Mouse (Mus musculus) heart, embryonic 16.5 days (tissue): Measurements from ENCODE around the gene Sft2d2. TPM values are rescaled to one million over a fixed set of nuclear protein-coding genes. Genes with fewer than 3 reads are reported as not detected.

ENCODE experiments used
- ATAC-seq: fragments of 200-750 bp; cut with Nextera tagmentation; replicated peaks from 2 replicates; pipeline ENCODE4 v1.8.0; 2017; ENCODE audit warnings: moderate number of reproducible peaks; ENCODE audit not compliant: insufficient read depth, low FRiP score; ENCODE audit errors: extremely low read depth
- H3K27ac ChIP-seq: fragments of 300-500 bp; sonication (generic); 2 replicates; pipeline ENCODE4 v1.5.1; 2014; ENCODE audit warnings: mild to moderate bottlenecking, low read length, control low read depth, moderate library complexity
- H3K27me3 ChIP-seq: fragments of 300-500 bp; sonication (generic); 2 replicates; pipeline ENCODE4 v1.6.1; 2014; ENCODE audit warnings: low read length, mixed read lengths; ENCODE audit not compliant: control insufficient read depth, insufficient read depth
- H3K36me3 ChIP-seq: fragments of 300-500 bp; sonication (generic); 2 replicates; pipeline ENCODE4 v1.6.1; 2014; ENCODE audit not compliant: control insufficient read depth, insufficient read depth
- H3K4me1 ChIP-seq: fragments of 300-500 bp; sonication (generic); 2 replicates; pipeline ENCODE4 v1.6.1; 2014; ENCODE audit warnings: low read length, mixed read lengths; ENCODE audit not compliant: control insufficient read depth, insufficient read depth
- H3K4me2 ChIP-seq: fragments of 300-500 bp; sonication (generic); 2 replicates; pipeline ENCODE4 v1.6.1; 2014; ENCODE audit warnings: low read depth, mild to moderate bottlenecking, control low read depth, low read length
- H3K4me3 ChIP-seq: fragments of 300-500 bp; sonication (generic); 2 replicates; pipeline ENCODE4 v1.5.1; 2014; ENCODE audit warnings: mild to moderate bottlenecking, control low read depth, low read length
- H3K9ac ChIP-seq: fragments of 300-500 bp; sonication (generic); 2 replicates; pipeline ENCODE4 v1.6.1; 2014; ENCODE audit warnings: low read length, control low read depth
- H3K9me3 ChIP-seq: fragments of 300-500 bp; sonication (generic); replicated peaks from 2 replicates; pipeline ENCODE4 v1.6.1; 2016; ENCODE audit warnings: low read length; ENCODE audit not compliant: control insufficient read depth
- WGBS: fragments of 180-500 bp; shearing (Covaris S2); extraction: QIAGEN DNeasy Blood & Tissue Kit; methylation state at CpG from one replicate; pipeline ENCODE4 v1.1.7; 2014; 5-methylcytosine and 5-hydroxymethylcytosine counted together
- polyA plus RNA-seq: library from polyadenylated mRNA; unstranded; fragments of >200 nt; fragmentation: Nextera tagmentation; extraction: Ambion mirVana; gene quantifications from 2 replicates; pipeline ENCODE4 v1.2.1, GENCODE M21; 2015

Sft2d2 gene
- 19.2 and 19.6 TPM in 2 replicates for polyA plus RNA-seq

GRCm38 (mm10) chr1:165193880-165194661, at the start of gene Sft2d2:
TSS of gene Sft2d2 (minus strand) at chr1:165194438.
- H3K4me2 ChIP-seq, result peak within 1 kb of the TSS; percentile 83
- peak within 1 kb of the TSS; percentile 93 for H3K27ac ChIP-seq
- H3K27me3 ChIP-seq, result no peaks in the 10 kb centered on the region
- no peaks in the 10 kb centered on the region for H3K36me3 ChIP-seq
- H3K4me1 ChIP-seq, result peaks cover 25% of the 10 kb centered on the region
- H3K9me3 ChIP-seq, result no peaks in the 10 kb centered on the region
- under 1% methylated on average over 69 of the region's 69 CpGs for WGBS
- peak within 1 kb of the TSS; percentile 90 for H3K4me3 ChIP-seq
- H3K9ac ChIP-seq, result peak within 1 kb of the TSS; percentile 79
- ATAC-seq, result peak; percentile 91

DNA sequence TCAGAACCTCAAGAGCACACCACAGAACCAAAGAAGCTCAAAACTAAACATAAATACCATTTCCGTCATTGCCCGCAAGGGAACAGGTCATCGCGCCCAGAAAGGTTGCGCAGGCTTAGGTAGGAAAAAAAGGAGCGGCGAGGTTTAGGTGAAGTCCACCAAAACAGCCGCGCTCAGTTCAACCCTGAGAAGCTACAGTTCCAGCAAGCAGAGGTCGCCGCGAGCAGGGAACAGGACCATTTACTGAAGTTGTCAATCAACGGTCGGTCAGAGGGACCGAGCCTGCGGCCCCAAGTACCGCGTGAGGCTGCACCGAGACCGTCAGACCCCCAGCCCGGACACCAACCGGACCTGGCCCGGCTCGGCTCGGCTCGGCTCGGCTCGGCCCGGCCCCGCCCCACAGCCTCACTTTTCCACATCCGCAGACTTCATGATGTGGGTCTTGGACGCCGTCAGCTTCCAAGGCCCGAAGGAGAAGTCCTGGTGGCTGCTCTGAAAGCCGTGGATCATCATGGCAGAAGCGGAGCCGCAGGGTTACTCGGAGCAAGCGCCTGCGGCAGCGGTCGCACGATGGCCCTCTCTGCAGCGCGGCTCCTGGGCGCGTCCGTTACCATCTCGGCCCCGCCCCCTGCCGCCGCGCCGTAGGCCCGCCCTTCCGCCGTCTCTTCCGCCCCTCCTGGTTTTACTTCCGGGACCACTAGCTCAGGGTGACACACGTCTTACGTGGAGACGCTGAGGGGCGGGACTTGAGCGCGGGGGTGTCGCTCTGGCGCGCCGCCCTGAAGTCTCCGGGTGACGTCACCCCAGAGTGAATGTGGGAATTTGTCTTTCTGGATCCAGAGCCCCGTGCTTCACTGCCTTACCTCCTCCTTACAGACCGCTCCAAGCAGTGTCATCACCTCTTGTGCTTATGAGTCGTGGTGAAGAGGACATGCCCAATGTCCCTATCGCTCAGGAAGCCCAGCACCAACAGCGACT, 42.4 kb upstream of the Sft2d2 start, which contains the start of gene Tiprl:
Gene Tiprl, minus strand, starts transcription at position 676 of the 978 bp plus-strand sequence.
- H3K4me2 ChIP-seq, result peak within 1 kb of the TSS; percentile 82
- H3K4me3 ChIP-seq, result peak within 1 kb of the TSS; percentile 98
- peak within 1 kb of the TSS; percentile 99 for H3K27ac ChIP-seq
- no peaks in the 10 kb centered on the region for H3K9me3 ChIP-seq
- no peaks in the 10 kb centered on the region for H3K27me3 ChIP-seq
- WGBS, result under 1% methylated on average over 76 of the region's 76 CpGs
- peak; percentile 99 for ATAC-seq
- H3K9ac ChIP-seq, result peak within 1 kb of the TSS; percentile 97
- H3K36me3 ChIP-seq, result no peaks in the 10 kb centered on the region
- peaks cover 22% of the 10 kb centered on the region for H3K4me1 ChIP-seq

GRCm38 (mm10) chr1:165235846-165236245, 41.6 kb upstream of the Sft2d2 start:
- WGBS, result 13% methylated on average over 10 of the region's 10 CpGs
- H3K27me3 ChIP-seq, result no peaks in the 10 kb centered on the region
- peak overlapping the region; percentile 97 for H3K9ac ChIP-seq
- peaks cover 22% of the 10 kb centered on the region for H3K4me1 ChIP-seq
- ATAC-seq, result no peak
- peak overlapping the region; percentile 99 for H3K27ac ChIP-seq
- peak overlapping the region; percentile 82 for H3K4me2 ChIP-seq
- no peaks in the 10 kb centered on the region for H3K36me3 ChIP-seq
- peak overlapping the region; percentile 98 for H3K4me3 ChIP-seq
- no peaks in the 10 kb centered on the region for H3K9me3 ChIP-seq

GRCm38 (mm10) chr1:165233806-165234205, 39.6 kb upstream of the Sft2d2 start:
- Histone ChIP-seq H3K4me1 (peaks cover 22% of the 10 kb centered on the region), H3K9ac (no peak overlapping the region), H3K4me2 (no peak overlapping the region), H3K9me3 (no peaks in the 10 kb centered on the region), H3K4me3 (no peak overlapping the region), H3K36me3 (no peaks in the 10 kb centered on the region), H3K27ac (peak overlapping the region; percentile 61), H3K27me3 (no peaks in the 10 kb centered on the region)
- no peak for ATAC-seq
- 45% methylated on average over 2 of the region's 2 CpGs for WGBS

DNA sequence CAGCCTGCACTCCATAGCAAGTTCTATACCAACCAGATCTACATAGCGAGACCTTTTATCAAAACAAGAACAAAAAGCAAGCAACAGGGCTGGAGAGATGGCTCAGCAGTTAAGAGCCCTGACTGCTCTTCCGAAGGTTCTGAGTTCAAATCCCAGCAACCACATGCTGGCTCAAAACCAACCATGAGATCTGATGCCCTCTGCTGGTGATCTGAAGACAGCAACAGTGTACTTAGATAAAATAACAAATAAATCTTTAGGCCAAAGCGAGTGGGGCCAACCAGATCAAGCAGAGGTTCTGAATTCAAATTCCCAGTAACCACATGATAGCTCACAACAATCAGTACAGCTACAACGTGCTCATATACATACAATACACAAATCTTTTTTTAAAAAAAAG, 36.5 kb upstream of the Sft2d2 start:
- no peaks in the 10 kb centered on the region for H3K27me3 ChIP-seq
- H3K9ac ChIP-seq, result no peak overlapping the region
- H3K4me3 ChIP-seq, result no peak overlapping the region
- ATAC-seq, result no peak
- H3K4me1 ChIP-seq, result peaks cover 20% of the 10 kb centered on the region
- WGBS, result 93% methylated on average over 4 of the region's 4 CpGs
- H3K9me3 ChIP-seq, result no peaks in the 10 kb centered on the region
- no peak overlapping the region for H3K4me2 ChIP-seq
- H3K27ac ChIP-seq, result no peak overlapping the region
- peaks cover 7% of the 10 kb centered on the region for H3K36me3 ChIP-seq

DNA sequence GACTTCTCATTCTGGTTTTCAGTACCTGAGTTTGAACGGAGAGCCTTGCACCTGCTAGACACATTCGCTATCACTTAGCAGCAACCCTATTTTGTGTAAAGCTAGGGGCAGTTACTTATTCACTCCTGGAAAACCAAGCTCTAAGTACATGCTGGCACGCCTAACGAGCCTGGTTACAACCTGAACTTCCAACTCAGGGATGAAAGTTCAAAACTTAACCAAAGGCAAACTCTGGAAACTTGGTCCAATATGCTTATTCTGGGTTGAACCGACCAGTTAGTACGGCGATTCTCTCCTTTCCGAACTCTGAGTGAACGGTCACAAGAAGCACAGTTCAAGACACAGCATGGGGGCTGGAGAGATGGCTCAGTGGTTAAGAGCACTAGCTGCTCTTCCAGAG, 35.3 kb upstream of the Sft2d2 start:
- 96% methylated on average over 9 of the region's 9 CpGs for WGBS
- H3K36me3 ChIP-seq, result peaks cover 10% of the 10 kb centered on the region
- no peak for ATAC-seq
- H3K9ac ChIP-seq, result no peak overlapping the region
- H3K4me2 ChIP-seq, result no peak overlapping the region
- no peak overlapping the region for H3K4me3 ChIP-seq
- peaks cover 14% of the 10 kb centered on the region for H3K4me1 ChIP-seq
- H3K9me3 ChIP-seq, result no peaks in the 10 kb centered on the region
- H3K27ac ChIP-seq, result no peak overlapping the region
- H3K27me3 ChIP-seq, result no peaks in the 10 kb centered on the region

DNA sequence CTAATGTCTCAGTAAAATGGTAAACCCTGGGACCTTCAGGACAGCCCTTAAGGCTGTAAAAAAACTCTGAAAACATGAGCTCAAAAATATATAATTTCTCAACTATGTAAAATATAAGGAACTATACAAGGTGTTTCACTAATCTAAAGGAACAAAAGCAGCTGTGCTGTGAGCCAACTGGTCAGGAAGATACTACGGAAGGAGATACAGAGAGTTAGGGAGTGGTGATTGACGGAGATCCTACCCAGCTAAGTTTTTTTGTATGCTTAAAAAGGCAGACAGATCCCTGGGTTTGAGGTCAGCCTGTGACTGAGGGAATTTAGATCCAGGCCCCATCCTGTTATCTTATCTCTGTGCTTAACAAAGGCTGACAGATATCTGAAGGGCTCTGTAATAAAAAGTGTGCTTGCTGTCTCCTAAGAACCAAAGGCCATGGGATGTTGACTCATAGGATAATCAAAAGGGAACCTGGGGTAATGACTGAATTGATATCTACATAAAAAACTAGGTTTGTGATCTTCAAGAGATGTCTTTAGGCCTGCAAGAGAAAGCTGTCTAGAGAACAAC, 22.9 kb upstream of the Sft2d2 start:
- H3K4me3 ChIP-seq, result no peak overlapping the region

GRCm38 (mm10) chr1:165215831-165216230, 21.6 kb upstream of the Sft2d2 start:
- H3K4me2 ChIP-seq, result no peak overlapping the region
- no peaks in the 10 kb centered on the region for H3K27me3 ChIP-seq
- no peaks in the 10 kb centered on the region for H3K9me3 ChIP-seq
- H3K4me1 ChIP-seq, result no peaks in the 10 kb centered on the region
- H3K4me3 ChIP-seq, result no peak overlapping the region
- no peak for ATAC-seq
- H3K36me3 ChIP-seq, result peaks cover 28% of the 10 kb centered on the region
- WGBS, result 60% methylated on average over 7 of the region's 7 CpGs
- H3K9ac ChIP-seq, result no peak overlapping the region
- H3K27ac ChIP-seq, result no peak overlapping the region

More for the DNA sequence above, 22.9 kb upstream of the Sft2d2 start:
- no peak overlapping the region for H3K27ac ChIP-seq
- no peaks in the 10 kb centered on the region for H3K9me3 ChIP-seq
- H3K9ac ChIP-seq, result no peak overlapping the region
- H3K36me3 ChIP-seq, result peaks cover 37% of the 10 kb centered on the region
- no peak for ATAC-seq
- no peak overlapping the region for H3K4me2 ChIP-seq
- H3K27me3 ChIP-seq, result no peaks in the 10 kb centered on the region
- 57% methylated on average over 2 of the region's 2 CpGs for WGBS
- no peaks in the 10 kb centered on the region for H3K4me1 ChIP-seq
